Comparison of ENCODE assay signal across 7 mouse cellular contexts in the genomic region with DNA sequence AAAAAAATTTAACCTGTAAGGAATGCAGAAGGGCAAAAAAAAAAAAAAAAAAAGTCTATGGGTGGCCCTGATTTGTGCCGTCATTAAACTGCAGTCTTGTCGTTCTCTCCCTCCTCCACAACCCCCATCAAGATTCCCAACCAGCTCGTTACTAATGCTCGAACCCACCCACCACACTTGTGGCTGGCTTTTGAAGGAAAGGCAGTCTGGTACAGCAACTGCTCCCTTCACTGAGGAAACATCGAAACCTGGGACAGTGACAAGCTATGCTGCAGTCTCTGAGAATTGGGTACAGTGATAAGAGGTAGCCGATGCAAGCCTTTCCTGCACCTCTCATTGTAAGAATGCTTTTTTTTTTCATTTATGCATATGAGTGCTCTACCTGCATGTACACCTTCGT. TPM values are rescaled to one million over a fixed set of nuclear protein-coding genes. Genes with fewer than 3 reads are reported as not detected.
DNase-seq lines count a peak whose midpoint lies in the region; ATAC-seq lines count a peak whose summit lies in the region.

No protein-coding gene starts in this region.

- H3K4me3 ChIP-seq in hindbrain, embryonic 10.5 days, result peak overlapping the region; percentile 87; the same call in 1 of the 2 replicates
- no peak overlapping the region for H3K4me3 ChIP-seq in hindbrain, embryonic 16.5 days (ENCODE audit: low read length)
- 0 out of 2 replicates have a peak overlapping the region, but pooled peaks have one; percentile 91 for H3K4me3 ChIP-seq in embryonic facial prominence, embryonic 10.5 days
- H3K4me3 ChIP-seq in liver, embryonic 12.5 days, result peak overlapping the region; percentile 91; the same call in 1 of the 2 replicates

- H3K4me1 ChIP-seq in hindbrain, embryonic 10.5 days (replicated peaks), result peaks cover 24% of the 10 kb centered on the region
- peaks cover 16% of the 10 kb centered on the region for H3K4me1 ChIP-seq in hindbrain, embryonic 16.5 days (ENCODE audit: control insufficient read depth, insufficient read depth, low read depth, low read length)
- peaks cover 16% of the 10 kb centered on the region for H3K4me1 ChIP-seq in embryonic facial prominence, embryonic 10.5 days
- peaks cover 43% of the 10 kb centered on the region for H3K4me1 ChIP-seq in liver, embryonic 12.5 days

- no peak for DNase-seq in hindbrain, embryonic 10.5 days (ENCODE audit: low spot score)
- DNase-seq in ES-CJ7 (ENCODE audit: low read depth, low spot score), result peak; percentile 50
- DNase-seq in embryonic facial prominence, embryonic 10.5 days (ENCODE audit: low spot score), result no peak
- no peak for DNase-seq in kidney, adult 11 months

- WGBS in hindbrain, embryonic 10.5 days, result 87% methylated on average over 7 of the region's 7 CpGs
- WGBS in hindbrain, embryonic 16.5 days, result 72% methylated on average over 7 of the region's 7 CpGs
- WGBS in embryonic facial prominence, embryonic 10.5 days, result 89% methylated on average over 7 of the region's 7 CpGs
- 81% methylated on average over 7 of the region's 7 CpGs for WGBS in liver, embryonic 12.5 days (ENCODE audit: insufficient replicate concordance)

- peaks cover 47% of the 10 kb centered on the region for H3K36me3 ChIP-seq in hindbrain, embryonic 10.5 days
- peaks cover 12% of the 10 kb centered on the region for H3K36me3 ChIP-seq in hindbrain, embryonic 16.5 days (ENCODE audit: control insufficient read depth, insufficient read depth, low read length)
- H3K36me3 ChIP-seq in embryonic facial prominence, embryonic 10.5 days (replicated peaks), result peaks cover 64% of the 10 kb centered on the region
- H3K36me3 ChIP-seq in liver, embryonic 12.5 days, result peaks cover 54% of the 10 kb centered on the region

- H3K27me3 ChIP-seq in hindbrain, embryonic 10.5 days (ENCODE audit: insufficient read depth, poor library complexity, severe bottlenecking), result no peaks in the 10 kb centered on the region
- H3K27me3 ChIP-seq in hindbrain, embryonic 16.5 days (replicated peaks; ENCODE audit: control insufficient read depth, insufficient read depth, low read length), result no peaks in the 10 kb centered on the region
- H3K27me3 ChIP-seq in embryonic facial prominence, embryonic 10.5 days (replicated peaks; ENCODE audit: low read depth, poor library complexity, severe bottlenecking), result no peaks in the 10 kb centered on the region
- H3K27me3 ChIP-seq in liver, embryonic 12.5 days (replicated peaks), result no peaks in the 10 kb centered on the region

- H3K9me3 ChIP-seq in hindbrain, embryonic 10.5 days, result no peaks in the 10 kb centered on the region
- H3K9me3 ChIP-seq in hindbrain, embryonic 16.5 days (ENCODE audit: control insufficient read depth, low read length), result no peaks in the 10 kb centered on the region
- H3K9me3 ChIP-seq in embryonic facial prominence, embryonic 10.5 days, result no peaks in the 10 kb centered on the region
- H3K9me3 ChIP-seq in liver, embryonic 12.5 days (replicated peaks), result no peaks in the 10 kb centered on the region

- H3K4me2 ChIP-seq in hindbrain, embryonic 16.5 days (ENCODE audit: low read length), result no peak overlapping the region
- H3K4me2 ChIP-seq in liver, embryonic 12.5 days, result peak overlapping the region; percentile 79

- no peak overlapping the region for H3K9ac ChIP-seq in hindbrain, embryonic 16.5 days (ENCODE audit: low read depth, low read length)
- no peak overlapping the region for H3K9ac ChIP-seq in liver, embryonic 12.5 days

- ATAC-seq in hindbrain, embryonic 16.5 days, result no peak
- ATAC-seq in liver, embryonic 12.5 days, result no peak
- no peak for ATAC-seq in inflammation-experienced regulatory T-cells, adult 6 months

- no peak overlapping the region for H3K27ac ChIP-seq in hindbrain, embryonic 10.5 days
- H3K27ac ChIP-seq in hindbrain, embryonic 16.5 days (ENCODE audit: low read depth, low read length), result no peak overlapping the region
- H3K27ac ChIP-seq in embryonic facial prominence, embryonic 10.5 days (replicated peaks), result 0 out of 2 replicates have a peak overlapping the region, but pooled peaks have one; percentile 94
- no peak overlapping the region for H3K27ac ChIP-seq in liver, embryonic 12.5 days

RNA-seq across cellular contexts. Expression of a gene that starts 0.8 kb away (rescaled TPM):
- 250 and 288 TPM in 2 replicates for polyA plus RNA-seq in hindbrain, embryonic 10.5 days (2016; fragmentation: Nextera tagmentation; extraction: Ambion mirVana)
- 217 and 231 TPM in 2 replicates for polyA plus RNA-seq in hindbrain, embryonic 16.5 days (2015; fragmentation: Nextera tagmentation; extraction: Ambion mirVana)
- polyA plus RNA-seq in embryonic facial prominence, embryonic 10.5 days (2016; fragmentation: Nextera tagmentation; extraction: Ambion mirVana), result 285 and 304 TPM in 2 replicates
- 219 and 232 TPM in 2 replicates for polyA plus RNA-seq in liver, embryonic 12.5 days (2016; fragmentation: Nextera tagmentation; extraction: Ambion mirVana)
- polyA plus RNA-seq in inflammation-experienced regulatory T-cells, adult 6 months (2017; shearing (Covaris generic)), result 10 to 100 TPM; 36.5 to 96.0 (median 72.6) TPM

RNA-seq across cellular contexts. Expression of a gene that starts 24.4 kb away (rescaled TPM):
- polyA plus RNA-seq in hindbrain, embryonic 10.5 days (2016; fragmentation: Nextera tagmentation; extraction: Ambion mirVana), result 22.2 and 22.6 TPM in 2 replicates
- polyA plus RNA-seq in hindbrain, embryonic 16.5 days (2015; fragmentation: Nextera tagmentation; extraction: Ambion mirVana), result 20.5 and 21.2 TPM in 2 replicates
- 24.9 and 26.9 TPM in 2 replicates for polyA plus RNA-seq in embryonic facial prominence, embryonic 10.5 days (2016; fragmentation: Nextera tagmentation; extraction: Ambion mirVana)
- 22.5 and 24.6 TPM in 2 replicates for polyA plus RNA-seq in liver, embryonic 12.5 days (2016; fragmentation: Nextera tagmentation; extraction: Ambion mirVana)
- 10 to 100 TPM; 16.8 to 19.7 (median 17.4) TPM for polyA plus RNA-seq in inflammation-experienced regulatory T-cells, adult 6 months (2017; shearing (Covaris generic))
